Mouse (Mus musculus): ENCODE measurements around the gene Sdc3.
A peak's percentile ranks its signal among the peaks of the same experiment; 100 is the strongest.

Gene Sdc3

DNA sequence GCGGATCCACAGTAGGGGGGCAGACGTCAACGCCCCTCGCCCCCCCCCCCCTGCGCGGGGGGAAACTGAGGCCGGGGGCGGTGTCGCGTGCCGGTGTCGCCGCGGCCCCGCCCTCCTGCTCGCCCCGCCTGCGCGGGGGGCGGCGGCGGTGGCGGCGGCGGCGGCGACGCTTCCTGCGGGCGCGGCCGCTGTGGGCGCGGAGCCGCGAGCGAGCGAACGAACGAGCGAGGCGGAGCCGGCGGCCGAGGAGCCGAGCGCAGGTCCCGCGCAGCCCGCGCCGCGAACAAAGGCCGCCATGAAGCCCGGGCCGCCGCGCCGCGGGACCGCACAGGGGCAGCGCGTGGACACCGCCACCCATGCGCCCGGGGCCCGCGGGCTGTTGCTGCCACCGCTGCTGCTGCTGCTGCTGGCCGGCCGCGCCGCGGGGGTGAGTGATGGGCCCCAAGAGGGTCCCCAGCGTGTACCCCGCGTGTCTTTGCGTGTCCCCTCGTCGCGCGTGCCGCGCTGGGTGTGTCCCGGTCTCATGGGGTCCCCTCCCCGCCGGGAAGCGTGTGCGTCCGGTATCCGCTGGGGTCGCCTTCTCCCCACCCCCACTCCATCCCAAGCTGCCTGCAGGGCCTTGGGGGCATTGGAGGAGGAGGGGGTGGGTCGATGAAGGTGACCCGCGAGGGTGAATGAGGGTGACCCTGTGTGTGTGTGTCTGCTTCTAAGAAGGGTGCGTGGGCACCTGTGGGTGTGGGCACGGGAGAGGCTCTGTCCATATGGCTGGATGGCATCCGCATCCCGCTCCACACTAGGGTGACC is at the start of gene Sdc3:
Gene Sdc3 (plus strand): TSS at position 162 of the 804 bp plus-strand sequence.
- no peak for DNase-seq (ENCODE audit: low read depth, low spot score)

DNA sequence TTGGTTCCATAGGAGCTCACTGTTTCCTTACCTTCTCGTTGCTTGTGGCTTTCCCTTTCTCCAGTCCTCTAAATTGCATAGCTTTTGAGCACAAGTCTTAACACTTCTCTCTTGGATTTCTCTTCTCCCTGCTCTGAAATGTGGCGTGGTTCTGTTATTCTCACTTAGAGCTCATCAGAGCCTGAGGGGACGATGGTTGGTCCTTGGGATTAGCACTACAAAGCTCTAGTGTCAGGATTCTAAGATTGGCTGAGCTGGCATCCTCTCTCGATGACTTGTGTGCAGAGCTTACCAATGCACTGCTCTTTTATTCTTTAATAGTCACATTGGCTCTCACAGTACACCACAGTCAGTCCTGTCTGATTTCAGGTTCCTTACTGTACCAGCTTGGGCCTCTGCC is 48.3 kb upstream of the Sdc3 start:
- DNase-seq (ENCODE audit: low read depth, low spot score), result no peak

- DNase-seq (ENCODE audit: low read depth, low spot score), result no peak
These were observed 46.6 kb upstream of the Sdc3 start for GRCm38 (mm10) chr4:130745561-130746306.

DNA sequence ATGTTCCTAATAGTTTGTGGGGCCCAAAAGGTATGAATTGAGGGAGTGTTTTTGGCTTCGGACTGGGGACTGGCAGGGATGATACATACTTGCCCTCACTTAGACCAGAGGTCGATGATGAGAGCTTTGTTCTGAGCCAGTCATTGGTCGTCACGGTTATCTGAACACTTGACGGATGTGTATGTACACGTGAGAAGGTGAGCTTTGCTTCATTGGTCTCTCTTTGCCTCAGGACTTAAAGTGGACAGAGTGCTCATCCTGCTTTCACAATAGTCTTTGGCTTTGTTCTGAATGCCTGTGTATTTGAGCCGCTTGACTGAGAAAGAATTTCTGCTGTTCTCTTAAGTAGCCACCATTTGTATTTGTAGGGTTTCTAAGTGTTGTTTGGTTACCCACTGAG is 42.8 kb upstream of the Sdc3 start:
- no peak for DNase-seq (ENCODE audit: low read depth, low spot score)

GRCm38 (mm10) chr4:130751966-130752365 is 40.4 kb upstream of the Sdc3 start:
- DNase-seq (ENCODE audit: low read depth, low spot score), result no peak

DNA sequence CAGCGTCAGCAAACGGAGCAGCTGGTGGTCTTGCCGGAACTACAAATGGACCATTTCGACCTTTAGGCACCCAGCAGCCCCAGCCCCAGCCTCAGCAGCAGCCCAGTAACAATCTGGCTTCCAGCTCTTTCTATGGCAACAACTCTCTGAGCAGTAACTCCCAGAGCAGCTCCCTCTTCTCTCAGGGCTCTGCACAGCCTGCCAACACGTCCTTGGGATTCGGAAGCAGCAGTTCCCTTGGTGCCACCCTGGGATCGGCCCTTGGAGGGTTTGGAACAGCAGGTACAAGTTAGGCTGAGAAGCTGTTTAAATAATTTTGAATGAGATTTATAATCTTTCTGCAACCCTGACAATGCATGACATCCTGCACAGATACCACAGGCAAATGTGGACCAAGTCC is 39.7 kb upstream of the Sdc3 start:
- no peak for DNase-seq (ENCODE audit: low read depth, low spot score)

DNA sequence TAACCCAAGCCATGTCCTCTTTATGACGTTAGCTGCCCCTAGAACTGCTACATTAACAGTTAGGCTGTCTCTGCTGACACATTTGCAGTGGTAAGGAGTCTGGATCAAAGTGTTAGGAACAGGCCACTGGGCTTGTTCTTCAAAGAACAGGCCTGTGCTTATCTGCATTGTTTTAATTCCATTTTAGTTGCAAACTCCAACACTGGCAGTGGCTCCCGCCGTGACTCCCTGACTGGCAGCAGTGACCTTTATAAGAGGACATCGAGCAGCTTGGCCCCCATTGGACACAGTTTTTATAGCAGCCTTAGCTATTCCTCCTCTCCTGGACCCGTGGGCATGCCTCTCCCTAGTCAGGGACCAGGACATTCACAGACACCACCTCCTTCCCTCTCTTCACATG is 38.6 kb upstream of the Sdc3 start:
- DNase-seq (ENCODE audit: low read depth, low spot score), result no peak

- DNase-seq (ENCODE audit: low read depth, low spot score), result no peak
These were observed 37.6 kb upstream of the Sdc3 start for GRCm38 (mm10) chr4:130754776-130755175.

GRCm38 (mm10) chr4:130759875-130760274 is 32.5 kb upstream of the Sdc3 start:
- DNase-seq (ENCODE audit: low read depth, low spot score), result no peak

DNA sequence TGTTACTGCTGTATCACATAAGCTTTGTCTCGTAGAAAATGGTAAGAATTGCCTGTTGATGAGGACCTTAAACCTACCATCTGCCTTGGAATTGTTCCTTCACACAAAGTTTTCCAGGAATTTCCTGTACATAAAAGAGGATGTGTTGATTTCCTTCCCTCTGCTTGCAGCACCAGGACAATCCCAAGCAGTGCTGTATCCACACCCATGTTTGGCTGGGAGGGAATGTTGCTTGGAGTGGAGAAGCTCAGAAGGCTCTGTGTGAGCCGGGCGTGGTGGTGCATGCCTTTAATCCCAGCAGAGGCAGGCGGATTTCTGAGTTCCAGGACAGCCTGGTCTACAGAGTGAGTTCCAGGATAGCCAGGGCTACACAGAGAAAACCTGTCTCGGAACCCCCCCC is 30.5 kb upstream of the Sdc3 start:
- peak; percentile 68 for DNase-seq (ENCODE audit: low read depth, low spot score)

DNA sequence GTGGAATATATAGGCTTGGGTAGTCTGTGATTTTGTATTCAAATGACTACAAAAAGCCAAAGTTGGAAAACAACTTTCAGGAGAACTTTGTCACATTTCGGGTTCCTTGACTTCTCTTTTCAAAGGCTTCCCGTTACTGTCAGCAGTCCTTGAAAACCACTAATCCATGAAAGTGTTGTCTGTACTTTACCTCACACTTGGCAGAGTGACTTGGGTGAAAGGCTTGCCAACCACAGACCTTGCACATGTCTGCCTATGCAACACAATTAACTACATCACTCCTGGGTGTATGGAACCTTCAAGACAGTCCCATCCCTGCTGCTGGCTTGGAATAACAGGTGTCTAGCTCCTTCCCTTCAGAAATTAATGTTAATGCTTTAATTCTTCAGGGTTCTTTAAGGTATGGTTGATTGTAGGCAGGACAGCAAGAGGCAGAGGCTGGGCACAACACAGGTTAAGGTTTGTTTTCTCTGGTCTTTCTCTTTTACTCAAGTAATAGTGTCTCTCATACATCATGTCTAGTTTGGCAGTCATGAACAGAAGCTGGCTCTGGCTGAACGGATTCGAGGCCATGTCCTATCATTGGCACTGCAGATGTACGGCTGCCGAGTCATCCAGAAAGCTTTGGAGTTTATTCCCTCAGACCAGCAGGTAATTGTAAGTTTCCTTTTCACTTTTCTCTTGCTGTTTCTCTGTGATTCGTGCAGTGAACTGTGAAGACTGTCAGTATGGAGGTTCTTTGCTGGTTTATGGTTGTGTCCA is 26.8 kb upstream of the Sdc3 start:
- DNase-seq (ENCODE audit: low read depth, low spot score), result no peak

DNA sequence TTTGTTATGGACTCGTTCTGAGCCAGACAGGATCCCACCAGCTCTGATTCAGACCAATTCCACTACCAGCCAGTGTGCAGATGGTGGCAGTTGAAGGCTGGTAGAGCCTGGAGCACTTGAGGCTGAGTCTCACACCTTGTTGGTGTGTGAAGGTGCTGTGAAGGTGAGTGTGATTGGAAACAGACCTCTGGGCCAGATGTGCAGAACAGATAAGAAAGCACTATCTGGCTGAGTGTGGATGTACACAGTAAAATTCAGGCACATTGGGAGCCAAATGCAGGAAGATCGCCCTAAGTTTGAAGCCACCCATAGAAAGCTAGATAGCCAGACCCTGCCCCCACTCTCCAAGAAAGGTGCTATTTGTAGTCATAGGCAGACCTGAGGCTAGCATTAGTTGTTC is 25.9 kb upstream of the Sdc3 start:
- DNase-seq (ENCODE audit: low read depth, low spot score), result no peak

- DNase-seq (ENCODE audit: low read depth, low spot score), result no peak
These were observed 25.4 kb upstream of the Sdc3 start for GRCm38 (mm10) chr4:130766926-130767325.

DNA sequence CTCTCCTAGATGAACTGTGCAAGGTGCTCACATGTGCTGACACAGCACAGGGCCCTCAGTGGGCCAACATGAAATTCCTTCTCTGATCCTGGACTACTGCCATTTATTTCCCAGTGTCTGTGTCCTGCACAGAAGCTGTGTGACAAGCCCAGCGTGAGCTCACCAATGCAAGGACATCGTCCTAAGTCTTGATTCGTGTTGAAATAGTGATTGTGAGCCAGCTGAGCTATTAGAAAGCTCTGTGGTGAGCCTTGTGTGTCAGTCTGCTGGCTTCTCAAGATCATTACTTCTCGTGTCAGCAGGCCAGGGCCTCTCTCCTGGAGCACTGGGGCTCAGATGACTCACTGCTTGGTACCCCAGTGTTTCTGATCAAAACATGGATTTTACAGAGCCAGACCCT is 18.4 kb upstream of the Sdc3 start:
- DNase-seq (ENCODE audit: low read depth, low spot score), result no peak

DNA sequence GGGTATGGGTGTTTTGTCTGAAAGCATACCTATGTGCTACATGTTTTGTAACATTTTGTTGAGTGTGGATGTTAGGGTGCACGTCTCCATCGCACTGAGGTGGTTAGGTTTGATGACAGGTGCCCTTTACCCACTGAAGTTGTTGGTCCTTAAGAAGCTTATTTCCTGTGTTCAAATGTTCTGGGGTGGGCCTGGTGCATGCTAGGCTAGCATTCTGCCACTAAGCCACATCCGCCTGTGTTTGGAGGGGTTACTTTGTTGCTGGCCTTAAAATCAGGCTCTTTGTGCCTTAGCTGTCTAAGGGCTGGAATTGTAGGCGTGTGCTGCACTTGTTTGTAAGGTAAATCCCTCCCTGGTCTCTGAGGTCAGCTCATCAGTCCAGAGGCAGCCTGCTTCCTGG is 17.5 kb upstream of the Sdc3 start:
- DNase-seq (ENCODE audit: low read depth, low spot score), result no peak

DNA sequence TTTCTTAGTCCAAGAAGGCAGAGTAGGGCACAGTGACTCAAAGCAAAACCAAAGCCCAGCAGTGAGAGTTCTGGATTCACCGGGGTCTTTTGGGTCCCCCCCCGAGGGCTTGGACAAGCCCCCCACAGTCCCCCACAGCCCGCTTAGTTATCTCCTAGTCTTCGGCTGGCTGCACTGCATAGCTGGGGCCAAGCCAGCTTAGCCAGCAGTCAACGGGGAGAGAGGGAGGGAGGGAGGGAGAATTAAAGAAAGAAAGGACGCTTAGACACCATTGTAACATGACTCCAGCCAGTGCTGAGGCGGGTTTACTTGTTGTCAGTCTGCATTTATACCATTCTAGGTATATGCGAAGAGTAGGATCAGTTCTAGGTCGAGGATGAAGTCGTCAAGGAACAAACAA is 14.7 kb upstream of the Sdc3 start:
- DNase-seq (ENCODE audit: low read depth, low spot score), result no peak

DNA sequence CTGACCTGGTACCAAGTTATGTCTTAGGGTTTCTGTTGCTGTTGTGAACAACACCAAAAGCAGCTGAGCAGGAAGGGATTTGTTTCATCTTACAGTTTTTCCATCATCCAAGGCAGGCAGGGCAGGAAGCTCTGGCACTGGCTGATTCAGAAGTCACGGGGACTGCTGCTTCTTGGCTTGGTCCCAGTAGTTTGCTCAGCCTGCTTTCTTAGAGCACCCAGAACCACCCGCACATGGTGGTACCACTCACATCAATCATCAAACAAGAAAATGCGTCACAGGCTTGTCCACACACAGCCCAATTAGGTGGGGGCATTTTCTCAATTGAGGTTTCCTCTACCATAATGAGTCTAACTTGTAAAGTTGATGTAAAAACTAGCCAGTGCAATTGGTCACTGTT is 13.3 kb upstream of the Sdc3 start:
- no peak for DNase-seq (ENCODE audit: low read depth, low spot score)

GRCm38 (mm10) chr4:130782492-130782891 is 9.8 kb upstream of the Sdc3 start:
- no peak for DNase-seq (ENCODE audit: low read depth, low spot score)

GRCm38 (mm10) chr4:130784755-130785154 is 7.6 kb upstream of the Sdc3 start:
- DNase-seq (ENCODE audit: low read depth, low spot score), result peak; percentile 71

- no peak for DNase-seq (ENCODE audit: low read depth, low spot score)
These were observed 4.8 kb upstream of the Sdc3 start for GRCm38 (mm10) chr4:130787530-130787929.

DNA sequence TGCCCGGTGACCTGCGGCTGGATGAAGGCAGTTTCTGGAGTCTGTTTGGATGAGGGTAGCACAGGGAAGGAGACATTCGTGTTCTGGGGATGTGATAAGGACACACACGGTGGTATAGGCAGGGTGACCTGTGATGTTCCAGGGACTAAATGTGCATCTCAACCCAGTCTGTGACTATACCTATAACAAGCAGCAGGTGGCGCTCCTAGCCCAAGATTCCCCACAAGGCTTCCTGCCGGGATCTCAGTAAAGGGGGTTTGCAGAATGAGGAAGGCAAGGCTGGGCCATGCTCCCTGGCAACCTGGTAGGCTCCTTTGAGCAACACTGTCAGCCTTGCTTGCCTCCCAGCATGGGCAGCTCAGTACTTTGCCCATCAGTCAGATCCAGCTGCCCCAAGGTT is 2.2 kb upstream of the Sdc3 start:
- DNase-seq (ENCODE audit: low read depth, low spot score), result peak; percentile 88

GRCm38 (mm10) chr4:130791811-130792375 is 444 bp upstream of the Sdc3 start:
- DNase-seq (ENCODE audit: low read depth, low spot score), result no peak
